Mouse (Mus musculus): ENCODE data around the gene Nkain2. TPM values are rescaled to one million over a fixed set of nuclear protein-coding genes. Genes with fewer than 3 reads are reported as not detected.

Nkain2 gene
- polyA plus RNA-seq, 1 experiment from 2014 or later, result 4.1 TPM

DNA sequence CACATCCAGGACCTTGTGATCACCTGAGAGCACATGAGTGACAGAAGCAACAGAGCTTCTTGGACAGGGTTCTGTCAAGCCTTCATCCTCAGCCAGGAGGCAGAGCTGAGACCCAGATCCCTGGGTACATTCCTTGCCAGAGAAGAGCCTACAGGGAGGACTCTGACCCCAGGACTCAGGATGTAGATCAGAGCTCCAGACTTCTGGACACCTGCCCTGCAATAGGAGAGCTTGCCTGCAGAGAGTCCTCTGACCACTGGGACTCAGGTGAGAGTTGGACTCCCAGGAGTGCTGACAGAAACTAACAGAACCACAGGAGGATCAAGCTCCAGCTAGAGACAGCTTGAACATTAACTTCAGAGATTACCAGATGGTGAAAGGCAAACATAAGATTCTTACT, 1162.2 kb downstream of the Nkain2 start:
- no peaks in the 10 kb centered on the region for H3K9me3 ChIP-seq (replicated peaks)
- H3K4me1 ChIP-seq, result no peaks in the 10 kb centered on the region
- H3K4me2 ChIP-seq (replicated peaks), result no peak overlapping the region
- no peak overlapping the region for H3K9ac ChIP-seq
- H3K4me3 ChIP-seq, result no peak overlapping the region
- H3K36me3 ChIP-seq, result no peaks in the 10 kb centered on the region
- H3K27me3 ChIP-seq, result no peaks in the 10 kb centered on the region
- no peak for ATAC-seq (ENCODE audit: low FRiP score)
- H3K27ac ChIP-seq, result no peak overlapping the region

DNA sequence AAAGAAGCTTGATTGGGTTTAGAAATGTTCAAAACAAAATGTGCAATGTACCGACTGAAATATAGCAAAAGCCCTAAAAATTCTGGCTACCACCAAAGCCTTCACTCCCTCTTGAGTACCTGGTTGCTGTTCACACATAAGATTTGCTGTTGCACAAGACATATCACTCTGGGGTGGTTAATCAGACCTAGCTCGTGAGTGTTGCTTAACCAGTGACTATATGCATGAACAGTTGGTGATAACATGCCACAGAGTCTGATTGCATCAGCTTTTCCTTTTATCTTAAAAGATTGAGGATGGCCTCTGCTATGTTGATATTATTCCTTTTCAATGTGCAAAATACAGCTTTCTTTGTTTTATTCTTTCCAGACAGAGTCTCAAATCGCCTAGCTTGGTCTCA, 1243.0 kb downstream of the Nkain2 start:
- Histone ChIP-seq H3K27me3 (no peaks in the 10 kb centered on the region), H3K9ac (no peak overlapping the region), H3K4me2 (replicated peaks) (no peak overlapping the region), H3K9me3 (replicated peaks) (no peaks in the 10 kb centered on the region), H3K4me1 (no peaks in the 10 kb centered on the region), H3K36me3 (no peaks in the 10 kb centered on the region), H3K27ac (no peak overlapping the region), H3K4me3 (no peak overlapping the region)
- 91% methylated on average over 3 of the region's 3 CpGs for WGBS
- ATAC-seq (ENCODE audit: low FRiP score), result no peak

DNA sequence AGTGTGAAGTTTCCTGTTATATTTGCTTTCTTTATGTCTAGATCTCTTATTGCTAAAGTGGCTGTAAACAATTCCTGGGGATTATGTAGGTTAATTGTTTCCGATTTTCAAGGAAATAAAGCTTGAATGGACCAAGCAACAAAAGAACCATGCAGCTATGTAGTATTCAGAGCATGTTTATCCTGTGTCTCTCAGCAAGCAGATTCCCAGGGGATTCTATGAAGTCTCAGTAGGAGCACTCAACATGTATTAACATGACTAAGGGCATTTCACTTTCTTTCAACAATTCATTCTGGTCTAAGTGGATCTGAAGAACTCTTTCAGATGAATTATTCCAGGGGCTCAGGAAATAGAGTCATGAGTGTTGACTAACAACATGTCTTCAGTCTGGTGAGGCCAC, 1244.2 kb downstream of the Nkain2 start:
- Histone ChIP-seq H3K4me1 (no peaks in the 10 kb centered on the region), H3K4me3 (no peak overlapping the region), H3K4me2 (replicated peaks) (no peak overlapping the region), H3K9me3 (replicated peaks) (no peaks in the 10 kb centered on the region), H3K27ac (no peak overlapping the region), H3K36me3 (no peaks in the 10 kb centered on the region), H3K9ac (no peak overlapping the region), H3K27me3 (no peaks in the 10 kb centered on the region)
- ATAC-seq (ENCODE audit: low FRiP score), result no peak
- WGBS, result 38% methylated on average over 1 of the region's 1 CpGs

Other genes starting within 250 kb of the Nkain2 start
- gene Trdn, start 190.1 kb upstream of the Nkain2 start, polyA plus RNA-seq (2016; fragmentation: Nextera tagmentation; extraction: Ambion mirVana), result 0.75 and 1.4 TPM in 2 replicates

Data from hindbrain, embryonic 12.5 days (tissue).